Mouse (Mus musculus) myocyte (in vitro differentiated cells): Measurements from ENCODE around the gene Zfp362. TPM values are rescaled to one million over a fixed set of nuclear protein-coding genes. Genes with fewer than 3 reads are reported as not detected.

Experiments
- H3K27me3 ChIP-seq: one replicate; pipeline ENCODE4 v1.6.1; 2011; ENCODE audit not compliant: control insufficient read depth, insufficient read depth, insufficient read length
- H3K36me3 ChIP-seq: one replicate; pipeline ENCODE4 v1.6.1; 2011; ENCODE audit not compliant: control insufficient read depth, insufficient read depth
- H3K4me2 ChIP-seq: one replicate; pipeline ENCODE4 v1.6.1; 2011; ENCODE audit warnings: low read depth, control low read depth
- H3K4me3 ChIP-seq: one replicate; pipeline ENCODE4 v1.5.1; 2011; ENCODE audit warnings: mild to moderate bottlenecking, control low read depth, moderate library complexity
- H3K79me2 ChIP-seq: one replicate; pipeline ENCODE4 v1.6.1; 2011; ENCODE audit not compliant: control insufficient read depth, insufficient read depth
- H3ac ChIP-seq: one replicate; pipeline ENCODE4 v1.6.1; 2011; ENCODE audit not compliant: control insufficient read depth, insufficient read length
- CEBPB ChIP-seq: IDR thresholded peaks from 2 replicates; pipeline ENCODE4 v1.6.1; 2011; ENCODE audit warnings: mild to moderate bottlenecking, moderate library complexity; ENCODE audit not compliant: poor library complexity, insufficient read depth, severe bottlenecking
- E2F4 ChIP-seq: IDR thresholded peaks from one replicate; pipeline ENCODE4 v1.6.1; 2011; ENCODE audit warnings: mild to moderate bottlenecking, control low read depth, moderate library complexity; ENCODE audit not compliant: insufficient read depth
- MAX ChIP-seq: IDR thresholded peaks from one replicate; pipeline ENCODE4 v1.6.1; 2011; ENCODE audit warnings: low read depth, mild to moderate bottlenecking, control low read depth
- MYOD1 ChIP-seq, 3 experiments: IDR thresholded peaks; one replicate each; pipeline ENCODE4 v1.6.1; 2011; ENCODE audit warnings: control low read depth in 2 of 3, low read depth in 2 of 3, mild to moderate bottlenecking in 2 of 3, moderate library complexity in 1 of 3; ENCODE audit not compliant: insufficient read length in 2 of 3, control insufficient read depth in 1 of 3
- MYOG ChIP-seq, 3 experiments: IDR thresholded peaks; one replicate each; pipeline ENCODE4 v1.6.1; 2011; ENCODE audit warnings: control low read depth in 2 of 3, low read depth in 2 of 3, mild to moderate bottlenecking in 2 of 3; ENCODE audit not compliant: insufficient read length in 2 of 3, control insufficient read depth in 1 of 3, insufficient read depth in 1 of 3
- POLR2A ChIP-seq: IDR thresholded peaks from one replicate; pipeline ENCODE4 v1.6.1; 2011; ENCODE audit warnings: low read depth, mild to moderate bottlenecking, control low read depth, moderate library complexity; ENCODE audit not compliant: insufficient read length
- POLR2AphosphoS2 ChIP-seq: IDR thresholded peaks from one replicate; pipeline ENCODE4 v1.6.1; 2011; ENCODE audit warnings: low read depth, control low read depth; ENCODE audit not compliant: insufficient read length
- REST ChIP-seq: IDR thresholded peaks from one replicate; pipeline ENCODE4 v1.6.1; 2011; ENCODE audit warnings: mild to moderate bottlenecking, control low read depth, moderate library complexity; ENCODE audit not compliant: insufficient read depth, insufficient read length
- SRF ChIP-seq: IDR thresholded peaks from one replicate; pipeline ENCODE4 v1.6.1; 2011; ENCODE audit warnings: low read depth; ENCODE audit not compliant: control insufficient read depth, insufficient read length
- TCF12 ChIP-seq: IDR thresholded peaks from one replicate; pipeline ENCODE4 v1.6.1; 2011; ENCODE audit warnings: mild to moderate bottlenecking, control low read depth; ENCODE audit not compliant: poor library complexity, insufficient read depth, severe bottlenecking
- TCF3 ChIP-seq: IDR thresholded peaks from one replicate; pipeline ENCODE4 v1.6.1; 2011; ENCODE audit warnings: low read depth, control low read depth; ENCODE audit not compliant: insufficient read length
- USF1 ChIP-seq: IDR thresholded peaks from one replicate; pipeline ENCODE4 v1.6.1; 2011; ENCODE audit warnings: low read depth, mild to moderate bottlenecking, control low read depth, moderate library complexity
- polyA plus RNA-seq: library from polyadenylated mRNA; unstranded; fragments of >200 nt; fragmentation: generic; extraction: Trizol; gene quantifications from one replicate; pipeline ENCODE4 v1.2.1, GENCODE M21; 2012; ENCODE audit warnings: missing spikeins

Gene Zfp362
- polyA plus RNA-seq, 1 experiment: 12.0 TPM

- no peak overlapping the region for H3ac ChIP-seq
- TF ChIP-seq MAX (no peak), REST (no peak), POLR2A (no peak), POLR2AphosphoS2 (no peak), E2F4 (no peak), MYOD1 (IDR thresholded peaks at IDR 0.05; ENCODE audit: control insufficient read depth in 1 of 3, insufficient read length in 2 of 3, low read depth in 2 of 3) (no peak), CEBPB (no peak), SRF (no peak), MYOG (IDR thresholded peaks at IDR 0.05; ENCODE audit: control insufficient read depth in 1 of 3, insufficient read depth in 1 of 3, insufficient read length in 2 of 3, low read depth in 2 of 3) (no peak), TCF3 (no peak), TCF12 (no peak), USF1 (no peak)
- H3K27me3 ChIP-seq: no peaks in the 10 kb centered on the region
- H3K4me3 ChIP-seq: no peak overlapping the region
- H3K4me2 ChIP-seq: no peak overlapping the region
- peaks cover 11% of the 10 kb centered on the region for H3K36me3 ChIP-seq
- no peaks in the 10 kb centered on the region for H3K79me2 ChIP-seq
These were observed 17.7 kb downstream of the Zfp362 start for GRCm38 (mm10) chr4:128788108-128788507.

- Histone ChIP-seq H3K27me3 (no peaks in the 10 kb centered on the region), H3K36me3 (peaks cover 11% of the 10 kb centered on the region), H3ac (no peak overlapping the region), H3K4me3 (no peak overlapping the region), H3K4me2 (no peak overlapping the region), H3K79me2 (no peaks in the 10 kb centered on the region)
- TF ChIP-seq MYOG (IDR thresholded peaks at IDR 0.05; ENCODE audit: control insufficient read depth in 1 of 3, insufficient read depth in 1 of 3, insufficient read length in 2 of 3, low read depth in 2 of 3): no peak
- TF ChIP-seq POLR2A: no peak
- TF ChIP-seq MYOD1 (IDR thresholded peaks at IDR 0.05; ENCODE audit: control insufficient read depth in 1 of 3, insufficient read length in 2 of 3, low read depth in 2 of 3): no peak
- TF ChIP-seq POLR2AphosphoS2: no peak
- no peak for TF ChIP-seq TCF3
- no peak for TF ChIP-seq MAX
- no peak for TF ChIP-seq REST
These were observed 18.6 kb downstream of the Zfp362 start for GRCm38 (mm10) chr4:128787023-128787939.

- H3ac ChIP-seq: no peak overlapping the region
- H3K4me2 ChIP-seq: no peak overlapping the region
- no peaks in the 10 kb centered on the region for H3K79me2 ChIP-seq
- TF ChIP-seq MYOG (IDR thresholded peaks at IDR 0.05; ENCODE audit: control insufficient read depth in 1 of 3, insufficient read depth in 1 of 3, insufficient read length in 2 of 3, low read depth in 2 of 3): no peak
- TF ChIP-seq CEBPB: no peak
- TF ChIP-seq E2F4: no peak
- TF ChIP-seq POLR2AphosphoS2: no peak
- no peak for TF ChIP-seq TCF3
- no peak for TF ChIP-seq MAX
- TF ChIP-seq POLR2A: no peak
- no peak for TF ChIP-seq USF1
- no peak for TF ChIP-seq SRF
- H3K4me3 ChIP-seq: no peak overlapping the region
- H3K27me3 ChIP-seq: no peaks in the 10 kb centered on the region
- H3K36me3 ChIP-seq: peaks cover 11% of the 10 kb centered on the region
These were observed 19.8 kb downstream of the Zfp362 start for GRCm38 (mm10) chr4:128785921-128786654.

DNA sequence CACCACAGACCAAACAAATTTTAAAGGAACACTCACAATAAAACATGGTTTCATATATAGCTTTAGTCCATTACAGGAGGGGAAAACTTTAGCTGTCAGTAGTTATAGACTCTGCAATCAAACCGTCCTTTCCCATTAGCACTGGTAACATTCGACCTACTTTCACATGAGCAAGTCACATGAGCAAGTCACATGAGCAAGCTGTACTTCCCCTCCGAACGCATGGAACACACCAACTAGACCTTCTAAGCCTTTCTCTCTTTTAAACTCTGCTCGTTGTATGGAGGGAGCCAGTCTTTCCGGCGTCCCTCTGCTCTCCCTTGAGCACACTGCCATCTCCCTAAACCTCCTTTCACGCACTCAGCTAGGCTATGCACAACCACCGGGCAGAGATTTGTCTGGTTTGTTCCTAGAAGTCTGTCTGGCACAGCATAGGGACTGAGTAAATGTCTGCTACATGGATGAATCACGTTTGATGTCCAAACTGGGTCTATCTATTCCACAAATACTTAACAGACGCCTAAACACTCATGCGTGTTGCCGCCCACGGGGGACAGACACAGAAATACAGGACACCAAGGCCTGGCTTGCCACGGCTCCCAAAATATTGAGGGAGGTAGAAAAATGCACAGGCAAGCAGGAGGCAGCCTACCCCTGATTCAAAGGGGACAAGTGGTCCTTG, 20.8 kb downstream of the Zfp362 start:
- H3K79me2 ChIP-seq: no peaks in the 10 kb centered on the region
- TF ChIP-seq USF1 (no peak), CEBPB (no peak), MYOD1 (IDR thresholded peaks at IDR 0.05; ENCODE audit: control insufficient read depth in 1 of 3, insufficient read length in 2 of 3, low read depth in 2 of 3) (no peak), MYOG (IDR thresholded peaks at IDR 0.05; ENCODE audit: control insufficient read depth in 1 of 3, insufficient read depth in 1 of 3, insufficient read length in 2 of 3, low read depth in 2 of 3) (no peak), TCF12 (no peak), TCF3 (no peak), POLR2AphosphoS2 (no peak), E2F4 (no peak), REST (no peak), SRF (no peak), POLR2A (no peak), MAX (no peak)
- H3K4me3 ChIP-seq: no peak overlapping the region
- no peaks in the 10 kb centered on the region for H3K27me3 ChIP-seq
- no peak overlapping the region for H3K4me2 ChIP-seq
- no peak overlapping the region for H3ac ChIP-seq
- H3K36me3 ChIP-seq: peaks cover 11% of the 10 kb centered on the region
